Mouse (Mus musculus): ENCODE measurements around the gene Zfp691.

The Zfp691 gene

GRCm38 (mm10) chr4:119120095-119120494, 53.9 kb downstream of the Zfp691 start:
- no peak for DNase-seq
